Mouse (Mus musculus) heart, embryonic 14.5 days (tissue): ENCODE results near the gene Gm49353. TPM values are rescaled to one million over a fixed set of nuclear protein-coding genes. Genes with fewer than 3 reads are reported as not detected.

Source experiments
- ATAC-seq: fragments of 200-750 bp; cut with Nextera tagmentation; 2 replicates; pipeline ENCODE4 v1.8.0; 2017; ENCODE audit warnings: low read depth, moderate TSS enrichment; ENCODE audit not compliant: insufficient number of reproducible peaks, insufficient read depth, low FRiP score
- H3K27ac ChIP-seq, 2 experiments: fragments of 200-500 bp in 1 of 2; fragments of 300-500 bp in 1 of 2; sonication (generic) in 1 of 2; replicated peaks in 1 of 2; 2 replicates each; pipeline ENCODE4 v1.5.1; 2012 to 2014; ENCODE audit warnings: low read depth in 2 of 2, low read length in 2 of 2, control low read depth in 1 of 2, mild to moderate bottlenecking in 1 of 2, mixed read lengths in 1 of 2; ENCODE audit not compliant: control insufficient read depth in 1 of 2, insufficient read depth in 1 of 2
- H3K27me3 ChIP-seq: fragments of 300-500 bp; sonication (generic); 2 replicates; pipeline ENCODE4 v1.6.1; 2014; ENCODE audit warnings: mild to moderate bottlenecking, low read length, control low read depth; ENCODE audit not compliant: control insufficient read depth, insufficient read depth
- H3K36me3 ChIP-seq: fragments of 300-500 bp; sonication (generic); 2 replicates; pipeline ENCODE4 v1.6.1; 2014; ENCODE audit warnings: mild to moderate bottlenecking, control low read depth, low read length, mixed read lengths; ENCODE audit not compliant: control insufficient read depth, insufficient read depth
- H3K4me1 ChIP-seq, 2 experiments: fragments of 200-500 bp in 1 of 2; fragments of 300-500 bp in 1 of 2; sonication (generic) in 1 of 2; 2 replicates each; pipeline ENCODE4 v1.6.1; 2012 to 2014; ENCODE audit warnings: low read length in 2 of 2, control low read depth in 1 of 2, mixed read lengths in 1 of 2; ENCODE audit not compliant: control insufficient read depth in 2 of 2, insufficient read depth in 2 of 2
- H3K4me2 ChIP-seq: fragments of 300-500 bp; sonication (generic); 2 replicates; pipeline ENCODE4 v1.6.1; 2014; ENCODE audit warnings: mild to moderate bottlenecking, low read length
- H3K4me3 ChIP-seq, 2 experiments: fragments of 200-500 bp in 1 of 2; fragments of 300-500 bp in 1 of 2; sonication (generic) in 1 of 2; 2 replicates each; pipeline ENCODE4 v1.5.1; 2012 to 2014; ENCODE audit warnings: low read length in 2 of 2, mild to moderate bottlenecking in 2 of 2, control low read depth in 1 of 2, low read depth in 1 of 2, moderate library complexity in 1 of 2; ENCODE audit not compliant: control insufficient read depth in 1 of 2, insufficient read depth in 1 of 2
- H3K9ac ChIP-seq: fragments of 300-500 bp; sonication (generic); 2 replicates; pipeline ENCODE4 v1.6.1; 2014; ENCODE audit warnings: mild to moderate bottlenecking, low read length
- H3K9me3 ChIP-seq: fragments of 300-500 bp; sonication (generic); 2 replicates; pipeline ENCODE4 v1.6.1; 2016; ENCODE audit warnings: low read length, control low read depth; ENCODE audit not compliant: control insufficient read depth
- WGBS: fragments of 180-500 bp; shearing (Covaris S2); extraction: QIAGEN DNeasy Blood & Tissue Kit; methylation state at CpG from one replicate; pipeline ENCODE4 v1.1.7; 2014; 5-methylcytosine and 5-hydroxymethylcytosine counted together
- polyA plus RNA-seq: library from polyadenylated mRNA; unstranded; fragments of >200 nt; fragmentation: Nextera tagmentation; extraction: Ambion mirVana; gene quantifications from 2 replicates; pipeline ENCODE4 v1.2.1, GENCODE M21; 2014

Gm49353 gene
- polyA plus RNA-seq: not detected in 2 replicates

- no peak within 1 kb of the TSS for H3K4me3 ChIP-seq
- H3K9ac ChIP-seq: no peak within 1 kb of the TSS
- no peak within 1 kb of the TSS for H3K4me2 ChIP-seq
- no peak within 1 kb of the TSS for H3K27ac ChIP-seq
- no peaks in the 10 kb centered on the region for H3K4me1 ChIP-seq
- no peaks in the 10 kb centered on the region for H3K36me3 ChIP-seq
- WGBS: 78% methylated on average over 7 of the region's 7 CpGs
- H3K9me3 ChIP-seq: no peaks in the 10 kb centered on the region; the same call in 1 of the 2 replicates
- H3K27me3 ChIP-seq: no peaks in the 10 kb centered on the region
- no peak for ATAC-seq
Observed at GRCm38 (mm10) chr10:29198642-29199041, at the start of gene Gm49353. TSS of gene Gm49353 (plus strand) at chr10:29198954.

DNA sequence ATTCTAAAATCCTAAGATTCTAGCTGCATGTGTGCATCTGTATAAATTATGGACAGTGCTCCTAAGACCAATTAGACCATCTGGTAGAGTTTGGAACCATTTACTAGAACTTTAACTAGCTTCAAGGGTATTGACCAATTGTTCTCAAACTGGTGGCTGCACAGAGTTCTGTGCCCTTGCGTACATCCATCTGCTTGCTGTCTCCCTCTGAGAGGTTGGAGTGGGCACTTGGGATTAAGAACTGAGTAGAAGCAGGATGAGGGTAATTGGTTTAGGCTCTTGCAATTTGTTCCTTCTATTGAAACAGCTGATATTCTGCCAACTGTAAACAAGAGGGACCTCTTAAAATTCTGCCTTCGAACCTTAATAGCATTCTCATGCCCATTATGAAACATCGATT lies 43.5 kb upstream of the Gm49353 start:
- Histone ChIP-seq H3K4me3 (no peak overlapping the region), H3K27me3 (no peaks in the 10 kb centered on the region), H3K36me3 (no peaks in the 10 kb centered on the region), H3K27ac (no peak overlapping the region), H3K4me1 (no peaks in the 10 kb centered on the region), H3K9ac (no peak overlapping the region), H3K9me3 (no peaks in the 10 kb centered on the region), H3K4me2 (no peak overlapping the region)
- 77% methylated on average over 3 of the region's 3 CpGs for WGBS
- no peak for ATAC-seq

GRCm38 (mm10) chr10:29161664-29162063 lies 37.1 kb upstream of the Gm49353 start:
- Histone ChIP-seq H3K4me2 (no peak overlapping the region), H3K36me3 (no peaks in the 10 kb centered on the region), H3K27me3 (no peaks in the 10 kb centered on the region), H3K27ac (no peak overlapping the region), H3K4me1 (no peaks in the 10 kb centered on the region), H3K9ac (no peak overlapping the region), H3K9me3 (no peaks in the 10 kb centered on the region), H3K4me3 (no peak overlapping the region)
- 67% methylated on average over 2 of the region's 2 CpGs for WGBS
- no peak for ATAC-seq

DNA sequence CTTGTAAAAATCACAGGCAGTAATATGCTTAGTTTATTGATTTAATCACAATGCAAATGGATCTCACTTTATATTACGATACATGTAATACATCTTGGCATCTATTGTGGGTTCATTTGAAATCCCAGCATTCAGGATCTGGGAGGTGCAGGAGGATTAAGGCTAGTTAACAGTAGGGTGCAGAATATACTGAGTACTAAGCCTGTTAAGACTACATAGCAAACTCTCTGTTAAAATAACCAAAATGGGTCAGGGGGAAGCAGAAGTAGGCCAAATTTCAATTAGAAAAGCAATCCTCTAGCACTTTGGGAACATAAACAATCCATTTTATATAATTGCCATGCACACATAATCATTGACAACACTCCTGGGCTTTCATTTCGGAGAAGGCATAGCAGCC lies 25.0 kb upstream of the Gm49353 start:
- Histone ChIP-seq H3K9ac (no peak overlapping the region), H3K36me3 (no peaks in the 10 kb centered on the region), H3K4me3 (no peak overlapping the region), H3K27me3 (no peaks in the 10 kb centered on the region), H3K27ac (no peak overlapping the region), H3K4me1 (no peaks in the 10 kb centered on the region), H3K4me2 (no peak overlapping the region), H3K9me3 (no peaks in the 10 kb centered on the region)
- no peak for ATAC-seq
- 78% methylated on average over 2 of the region's 2 CpGs for WGBS

- H3K27ac ChIP-seq: no peak overlapping the region
- no peaks in the 10 kb centered on the region for H3K36me3 ChIP-seq
- 83% methylated on average over 3 of the region's 3 CpGs for WGBS
- H3K4me2 ChIP-seq: no peak overlapping the region
- ATAC-seq: no peak
- no peak overlapping the region for H3K9ac ChIP-seq
- no peaks in the 10 kb centered on the region for H3K27me3 ChIP-seq
- H3K4me3 ChIP-seq: no peak overlapping the region
- no peaks in the 10 kb centered on the region for H3K9me3 ChIP-seq
- no peaks in the 10 kb centered on the region for H3K4me1 ChIP-seq
Observed at GRCm38 (mm10) chr10:29175656-29176055, 23.1 kb upstream of the Gm49353 start.

- Histone ChIP-seq H3K4me1 (no peaks in the 10 kb centered on the region), H3K4me3 (no peak overlapping the region), H3K9ac (no peak overlapping the region), H3K27ac (no peak overlapping the region), H3K9me3 (no peaks in the 10 kb centered on the region), H3K36me3 (no peaks in the 10 kb centered on the region), H3K4me2 (no peak overlapping the region), H3K27me3 (no peaks in the 10 kb centered on the region)
- 85% methylated on average over 4 of the region's 4 CpGs for WGBS
- no peak for ATAC-seq
Observed at GRCm38 (mm10) chr10:29176881-29177280, 21.9 kb upstream of the Gm49353 start.

GRCm38 (mm10) chr10:29178003-29178402 lies 20.8 kb upstream of the Gm49353 start:
- Histone ChIP-seq H3K4me3 (no peak overlapping the region), H3K27ac (no peak overlapping the region), H3K36me3 (no peaks in the 10 kb centered on the region), H3K9me3 (no peaks in the 10 kb centered on the region), H3K4me1 (no peaks in the 10 kb centered on the region), H3K9ac (no peak overlapping the region), H3K27me3 (no peaks in the 10 kb centered on the region), H3K4me2 (no peak overlapping the region)
- no peak for ATAC-seq
- 28% methylated on average over 2 of the region's 2 CpGs for WGBS

DNA sequence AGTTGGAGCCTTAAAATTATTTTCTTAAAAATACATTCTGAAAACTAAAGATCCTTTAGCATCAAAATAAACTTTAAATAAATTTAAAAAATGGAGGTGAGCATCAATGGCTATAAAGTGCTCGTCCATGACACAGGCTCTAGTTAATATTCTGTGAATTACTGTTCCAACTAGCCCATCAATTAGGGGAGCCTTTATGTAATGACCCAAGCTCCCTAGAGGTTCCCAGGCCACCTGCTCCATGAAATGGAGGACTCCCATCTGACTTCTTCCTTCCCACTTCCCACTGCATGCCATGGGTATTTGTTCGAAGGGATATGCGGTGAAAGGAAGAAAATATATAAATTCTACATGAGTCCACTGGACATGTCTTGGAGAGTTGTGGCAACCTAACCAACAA lies 18.5 kb upstream of the Gm49353 start:
- Histone ChIP-seq H3K27ac (no peak overlapping the region), H3K27me3 (no peaks in the 10 kb centered on the region), H3K4me2 (no peak overlapping the region), H3K9me3 (no peaks in the 10 kb centered on the region), H3K4me3 (no peak overlapping the region), H3K4me1 (no peaks in the 10 kb centered on the region), H3K9ac (no peak overlapping the region), H3K36me3 (no peaks in the 10 kb centered on the region)
- no peak for ATAC-seq
- WGBS: 83% methylated on average over 3 of the region's 3 CpGs
